Comparison of ENCODE assay signal across 14 mouse cellular contexts in genomic region chr5:74783906-74784305, GRCm38 (mm10).
DNase-seq lines count a peak whose midpoint lies in the region; TF ChIP-seq lines count a peak whose summit lies in the region.
"Had no signal": no experiment of that assay in that cellular context is flagged by ENCODE, and none has a peak within 500 bp of the region (broad histone marks: within the 10 kb centered on the region; RNA-seq: fewer than 3 reads in every experiment).

No protein-coding gene starts in this region.

- intact Hi-C loops in heart, postnatal 25 days (cut with DNase I) = loop anchor here (5.0 kb wide), 1 partner anchor 62 kb away; no protein-coding TSS in a partner anchor

- DNase-seq in adrenal gland, postnatal 10 days = peak; percentile 45
- DNase-seq in adrenal gland, adult 18-20 months (ENCODE audit: low spot score in 2 of 2) = no peak
- peak; percentile 24 to 41 for DNase-seq in lung, adult 18-20 months
- no peak for DNase-seq in lung, adult 2 months
- DNase-seq in fat pad, adult 2 months (ENCODE audit: extremely low read depth, low read depth, low spot score) = peak; percentile 47
- DNase-seq in heart, postnatal 25 days (ENCODE audit: low spot score) = peak; percentile 45
- DNase-seq in right cerebral cortex, postnatal 25 days = no peak
- no peak for DNase-seq in left cerebral cortex, adult 8-10 months (ENCODE audit: low spot score in 2 of 2)
- DNase-seq: adrenal gland, adult 8-10 months; cerebellum, postnatal 14 days; liver had no signal

- H3K4me1 ChIP-seq in lung, adult 2 months (ENCODE audit: control insufficient read depth, insufficient read depth, low read length) = no peaks in the 10 kb centered on the region
- H3K4me1 ChIP-seq: hindbrain, embryonic 15.5 days; megakaryocyte, embryonic 14.5 days had no signal

- no peak for TF ChIP-seq POLR2A in lung, adult 2 months (IDR thresholded peaks at IDR 0.05; ENCODE audit: borderline replicate concordance, extremely low read depth, low read depth, low read length)

- WGBS in lung, adult 2 months = 74% methylated on average over 9 of the region's 9 CpGs

- no peak for TF ChIP-seq CTCF in lung, adult 2 months (IDR thresholded peaks at IDR 0.05; ENCODE audit: insufficient read depth, low read length)

- H3K4me3 ChIP-seq in lung, adult 2 months (replicated peaks; ENCODE audit: extremely low read depth, low read depth, low read length) = no peak overlapping the region
- H3K4me3 ChIP-seq: forebrain, embryonic 10.5 days; hindbrain, embryonic 15.5 days; megakaryocyte, embryonic 14.5 days had no signal

Comparison
In these comparisons a context has a peak if more than half of its experiments do, and no peak if none do; other contexts are left out.
1. DNase-seq: peak in adrenal gland, postnatal 10 days (single experiment), lung, adult 18-20 months (2 of 2), fat pad, adult 2 months (single experiment) and heart, postnatal 25 days (single experiment); none in adrenal gland, adult 18-20 months (0 of 2), lung, adult 2 months (single experiment), right cerebral cortex, postnatal 25 days (single experiment) and left cerebral cortex, adult 8-10 months (0 of 2).